Mouse (Mus musculus) stomach, adult 2 months (tissue): ENCODE measurements around the gene Psmb10. TPM values are rescaled to one million over a fixed set of nuclear protein-coding genes. Genes with fewer than 3 reads are reported as not detected.

Experiments
- polyA plus RNA-seq: library from polyadenylated mRNA; depleted of rRNA; stranded (reverse); fragments of >200 nt; gene quantifications from 2 replicates; pipeline ENCODE4 v1.2.3, GENCODE M21; 2012; rRNA removed

Psmb10 gene
- 56.1 and 73.9 TPM in 2 replicates for polyA plus RNA-seq

DNA sequence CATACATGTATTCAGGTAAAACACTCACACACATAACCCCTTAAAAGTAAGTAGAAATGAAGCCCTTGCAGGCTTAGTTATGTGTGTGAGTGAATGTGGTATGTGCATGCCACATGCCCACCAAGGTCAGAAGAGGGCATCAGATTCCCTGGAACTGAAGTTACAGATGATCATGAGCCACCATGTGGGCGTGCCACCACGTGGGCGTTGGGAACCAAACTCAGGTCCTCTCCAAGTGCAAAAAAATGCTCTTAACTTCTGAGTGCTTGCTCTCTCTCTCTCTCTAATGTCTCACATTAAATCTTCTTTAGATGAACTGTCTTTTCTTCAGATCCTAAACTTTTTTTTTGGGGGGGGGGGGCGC is at the start of gene Psmb10:
Gene Psmb10 (minus strand): TSS at position 139 of the 364 bp plus-strand sequence.

DNA sequence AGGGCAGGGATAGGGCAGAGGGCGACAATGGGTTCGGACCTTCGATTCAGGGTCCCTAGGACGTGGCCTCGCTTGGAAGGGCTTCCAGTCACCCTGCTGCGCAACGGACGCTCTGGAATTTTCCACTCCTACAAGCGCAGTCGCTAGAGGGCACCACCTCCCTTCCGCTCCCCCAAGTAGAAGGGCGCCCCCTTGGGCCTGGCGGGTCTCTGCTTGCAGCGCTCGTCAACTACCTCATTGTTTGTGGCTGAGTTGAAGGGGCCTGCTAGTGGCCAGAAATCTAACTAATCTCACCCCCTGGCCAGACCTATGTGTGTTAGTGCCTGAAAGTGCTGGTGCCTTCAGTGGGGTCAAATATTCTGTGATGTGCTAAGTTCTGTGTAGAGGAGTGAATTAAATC is 41.1 kb upstream of the Psmb10 start, which contains the start of gene Dpep3:
Gene Dpep3 (minus strand): TSS at position 105 of the 400 bp plus-strand sequence.

DNA sequence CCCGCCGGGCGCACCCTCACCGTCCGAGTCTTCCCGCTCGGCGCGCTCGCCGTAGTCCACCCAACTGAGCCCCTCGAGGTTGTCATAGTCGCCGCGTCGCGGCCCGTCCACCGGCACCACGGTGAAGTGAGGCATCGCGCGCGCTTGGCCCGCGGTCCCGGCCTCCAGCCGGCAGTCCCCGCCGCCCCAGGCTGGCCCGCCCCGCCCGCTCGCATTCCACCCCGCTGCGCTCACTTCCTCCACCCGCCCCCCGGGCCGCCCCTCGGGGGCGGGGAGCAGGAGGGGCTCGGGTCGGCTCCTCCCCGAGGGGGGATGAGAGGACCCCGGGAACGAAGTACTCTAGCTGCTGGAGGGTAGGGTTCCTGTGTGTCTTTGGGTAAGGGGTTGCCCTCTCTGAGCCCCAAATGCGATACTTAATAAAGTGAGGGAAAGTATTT is 27.7 kb upstream of the Psmb10 start, which contains the start of gene Slc12a4:
Gene Slc12a4 (minus strand): TSS at position 193 of the 437 bp plus-strand sequence.

DNA sequence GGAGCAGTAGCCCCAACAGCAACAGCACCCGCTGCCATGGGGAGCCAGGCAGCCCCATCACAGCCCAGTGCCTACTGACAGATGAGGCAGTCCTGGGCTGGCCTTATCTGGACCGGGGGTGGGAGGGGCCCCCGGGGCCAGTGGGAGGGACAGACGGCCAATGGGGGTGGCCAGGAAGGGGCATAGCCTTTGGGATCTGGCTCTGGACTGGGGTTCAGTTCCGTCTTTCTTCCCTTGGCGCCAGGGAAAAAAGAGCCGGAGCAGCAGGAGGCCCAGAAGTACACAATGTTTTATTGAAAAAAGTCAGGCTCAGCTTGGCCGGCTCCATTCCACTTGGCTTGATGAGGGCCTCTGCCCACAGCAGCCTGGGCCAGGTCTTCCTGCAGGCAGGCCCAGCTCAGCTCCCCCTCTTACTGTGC is 5.1 kb upstream of the Psmb10 start, which contains the start of gene Lcat:
Gene Lcat (minus strand): TSS at position 62 of the 419 bp plus-strand sequence.

DNA sequence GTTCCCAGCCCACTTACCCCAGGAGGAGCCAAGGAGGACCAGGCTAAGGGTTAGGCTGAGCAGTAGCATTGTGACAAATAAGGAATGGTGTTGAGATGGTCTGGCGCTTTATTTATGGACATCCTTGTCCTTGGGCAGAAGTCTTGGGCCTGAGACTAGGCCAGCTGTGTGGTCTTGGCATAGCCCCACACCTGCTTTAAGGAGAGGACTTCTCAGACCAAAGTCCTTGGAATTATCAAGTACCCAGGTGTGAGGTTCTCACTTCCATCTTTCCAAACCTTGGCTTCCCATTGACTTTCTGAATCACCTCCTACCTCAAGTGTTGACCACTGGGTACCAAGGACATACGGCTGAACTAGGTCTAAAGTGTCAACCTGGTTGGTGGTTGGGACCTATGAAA is 4.5 kb downstream of the Psmb10 start, which contains the start of gene Ctrl:
Gene Ctrl (minus strand): TSS at position 101 of the 400 bp plus-strand sequence.

DNA sequence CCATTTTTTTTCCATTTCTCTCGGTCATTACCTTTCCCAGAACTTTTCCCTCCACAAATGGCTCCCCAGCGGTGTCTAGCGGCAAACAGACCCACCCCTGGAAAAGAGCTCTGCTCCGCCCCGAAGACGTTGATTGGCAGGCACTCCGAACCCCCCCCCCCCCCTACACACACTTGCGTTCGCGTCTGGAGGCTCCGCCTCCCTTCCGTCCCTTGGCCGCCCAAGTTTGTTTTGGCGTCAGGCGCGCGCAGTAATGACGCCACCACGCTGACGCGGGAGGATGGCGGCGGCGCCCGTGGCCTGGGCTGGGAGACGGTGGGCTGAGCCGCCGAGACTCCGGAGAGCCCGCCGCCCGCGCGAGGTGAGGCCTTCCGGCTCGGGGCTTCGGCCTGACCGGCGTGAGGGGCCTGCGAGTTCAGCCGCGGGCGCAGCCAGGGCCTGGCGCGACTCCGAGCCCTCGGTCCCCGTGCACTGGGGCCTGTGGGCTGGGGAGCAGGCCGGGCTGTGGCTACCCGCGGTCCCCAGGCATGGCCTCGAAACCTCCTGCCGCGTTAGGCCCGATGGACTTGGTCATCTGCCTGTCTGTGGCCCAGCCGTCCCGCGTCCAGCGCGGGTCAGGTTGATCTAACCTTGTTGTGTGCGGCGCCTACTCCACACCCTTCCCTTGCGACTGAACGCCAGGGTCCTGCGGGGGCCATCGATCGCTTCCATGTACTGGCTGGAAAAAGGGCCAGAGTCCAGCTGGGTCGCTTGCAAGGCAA is 37.9 kb downstream of the Psmb10 start, which contains the start of gene Pskh1:
Gene Pskh1 (plus strand): TSS at position 262 of the 761 bp plus-strand sequence.

DNA sequence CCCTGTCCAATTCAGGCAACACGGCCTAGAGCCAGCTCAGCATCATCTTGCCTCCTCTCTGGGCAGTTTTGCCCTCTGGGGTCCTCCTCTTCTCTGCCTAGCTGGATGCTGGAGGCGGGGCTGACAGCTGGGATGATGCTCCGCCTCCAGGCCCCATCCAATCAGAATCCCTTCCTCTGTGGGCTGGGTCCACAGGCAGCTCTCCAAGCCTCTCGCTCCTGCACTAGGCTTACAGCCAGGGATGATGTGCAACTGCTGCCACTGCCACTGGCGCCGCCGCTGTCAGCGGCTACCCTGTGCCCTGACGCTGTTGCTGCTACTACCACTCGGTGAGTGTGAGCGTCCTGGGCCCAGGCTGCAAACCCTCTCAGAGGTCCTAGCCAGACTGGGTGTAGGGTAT is 44.9 kb downstream of the Psmb10 start, which contains the start of gene Nrn1l:
Gene Nrn1l (plus strand): TSS at position 229 of the 400 bp plus-strand sequence.

Other genes starting within 250 kb of the Psmb10 start
- 26.4 and 27.8 TPM in 2 replicates for gene Acd, start 237.3 kb downstream of the Psmb10 start, polyA plus RNA-seq
- gene Pard6a, start 237.3 kb downstream of the Psmb10 start, polyA plus RNA-seq, result 11.7 and 17.9 TPM in 2 replicates
- 0.09 TPM in 1 of 2 replicates, not detected in the other for gene 4933405L10Rik, start 230.8 kb downstream of the Psmb10 start, polyA plus RNA-seq
- 5.2 and 5.7 TPM in 2 replicates for gene Enkd1, start 230.2 kb downstream of the Psmb10 start, polyA plus RNA-seq
- gene Gfod2, start 179.8 kb downstream of the Psmb10 start, polyA plus RNA-seq, result 5.3 and 5.6 TPM in 2 replicates
- gene Ranbp10, start 111.1 kb downstream of the Psmb10 start, polyA plus RNA-seq, result 10.5 and 10.6 TPM in 2 replicates
- not detected in 2 replicates for gene Tsnaxip1, start 110.7 kb downstream of the Psmb10 start, polyA plus RNA-seq
- 6.6 and 6.7 TPM in 2 replicates for gene Cenpt, start 85.2 kb downstream of the Psmb10 start, polyA plus RNA-seq
- 26.9 and 36.7 TPM in 2 replicates for gene Thap11, start 83.3 kb downstream of the Psmb10 start, polyA plus RNA-seq
- gene Nutf2, start 77.9 kb downstream of the Psmb10 start, polyA plus RNA-seq, result 2.5 and 9.7 TPM in 2 replicates
- 29.6 and 40.6 TPM in 2 replicates for gene Edc4, start 57.6 kb downstream of the Psmb10 start, polyA plus RNA-seq
- gene Nrn1l, start 44.9 kb downstream of the Psmb10 start, polyA plus RNA-seq, result 1.5 and 2.0 TPM in 2 replicates
- 13.3 and 13.9 TPM in 2 replicates for gene Pskh1, start 38.0 kb downstream of the Psmb10 start, polyA plus RNA-seq
- gene Ctrl, start 4.6 kb downstream of the Psmb10 start, polyA plus RNA-seq, result 0.86 and 1.3 TPM in 2 replicates
- 1.1 and 1.5 TPM in 2 replicates for gene Lcat, start 4.9 kb upstream of the Psmb10 start, polyA plus RNA-seq
- gene Slc12a4, start 27.7 kb upstream of the Psmb10 start, polyA plus RNA-seq, result 11.7 and 12.5 TPM in 2 replicates
- gene Dpep3, start 41.0 kb upstream of the Psmb10 start, polyA plus RNA-seq, result 0.08 TPM in 1 of 2 replicates, not detected in the other
- gene Dus2, start 52.9 kb upstream of the Psmb10 start, polyA plus RNA-seq, result 1.2 and 2.2 TPM in 2 replicates
- gene Dpep2nb, start 67.5 kb upstream of the Psmb10 start, polyA plus RNA-seq, result not detected in 2 replicates
- gene Ddx28, start 73.4 kb upstream of the Psmb10 start, polyA plus RNA-seq, result 3.3 and 4.3 TPM in 2 replicates
- gene Nfatc3, start 120.4 kb upstream of the Psmb10 start, polyA plus RNA-seq, result 3.7 and 5.8 TPM in 2 replicates
- gene Esrp2, start 198.5 kb upstream of the Psmb10 start, polyA plus RNA-seq, result 50.7 and 61.8 TPM in 2 replicates
- 3.4 and 3.8 TPM in 2 replicates for gene Pla2g15, start 212.0 kb upstream of the Psmb10 start, polyA plus RNA-seq
- 3.8 and 7.7 TPM in 2 replicates for gene Slc7a6, start 230.4 kb upstream of the Psmb10 start, polyA plus RNA-seq